Comparison of ENCODE assay signal across 8 mouse cellular contexts in the genomic region with DNA sequence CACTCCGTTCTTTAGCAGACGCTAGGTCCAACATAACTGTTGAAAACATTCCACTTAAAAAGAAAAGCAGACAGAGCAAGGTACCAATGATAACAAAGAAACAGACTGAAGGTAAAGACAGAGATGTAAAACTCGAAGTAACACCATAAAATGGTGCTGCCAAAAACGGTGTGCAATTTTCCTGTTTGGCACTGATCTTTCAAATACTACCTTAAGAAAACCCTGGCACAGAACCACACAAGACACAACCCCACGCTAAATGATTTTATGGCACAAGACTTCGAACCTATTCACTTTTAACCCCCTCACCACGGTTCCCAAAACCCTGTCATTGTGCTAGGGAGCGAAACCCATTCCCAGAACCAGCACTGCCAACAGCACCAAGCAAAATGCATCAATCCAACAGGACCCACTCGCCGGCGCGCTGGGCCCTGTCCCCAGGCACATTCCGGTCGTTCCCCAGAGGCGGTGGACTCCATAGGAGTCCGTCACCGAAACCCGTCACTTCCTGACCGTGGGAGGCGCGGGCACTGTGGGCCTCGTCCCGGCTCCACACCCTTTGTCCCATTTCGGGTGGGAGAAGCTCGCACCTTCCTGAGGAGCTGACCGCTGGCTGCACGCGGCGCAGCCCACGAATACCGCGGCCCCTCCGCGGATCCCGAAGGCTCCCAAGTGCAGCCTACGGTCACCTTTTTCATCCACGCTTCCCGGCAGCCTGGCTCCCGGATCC. TPM values are rescaled to one million over a fixed set of nuclear protein-coding genes. Genes with fewer than 3 reads are reported as not detected.
A peak's percentile ranks its signal among the peaks of the same experiment; 100 is the strongest.
DNase-seq lines count a peak whose midpoint lies in the region; ATAC-seq and TF ChIP-seq lines count a peak whose summit lies in the region.

No protein-coding gene starts in this region.

- H3K4me3 ChIP-seq in intestine, postnatal 0 days (ENCODE audit: low read depth, low read length), result peak overlapping the region; percentile 99

- H3K4me2 ChIP-seq in intestine, postnatal 0 days (replicated peaks; ENCODE audit: low read depth), result peak overlapping the region; percentile 98

- H3K36me3 ChIP-seq in intestine, postnatal 0 days (ENCODE audit: control insufficient read depth, insufficient read depth), result peaks cover 16% of the 10 kb centered on the region

- H3K4me1 ChIP-seq in intestine, postnatal 0 days (replicated peaks; ENCODE audit: control insufficient read depth, insufficient read depth, low read length), result 0 out of 2 replicates have a peak, but pooled peaks cover 2% of the 10 kb centered on the region

- intact Hi-C loops in gastrocnemius, postnatal 14 days (cut with DNase I; ENCODE audit: low total_unique reads), result no loop called here

- WGBS in intestine, postnatal 0 days, result under 1% methylated on average over 39 of the region's 39 CpGs

- no peaks in the 10 kb centered on the region for H3K9me3 ChIP-seq in intestine, postnatal 0 days (ENCODE audit: control insufficient read depth)

- TF ChIP-seq CTCF in intestine, postnatal 0 days (IDR thresholded peaks at IDR 0.05; ENCODE audit: low read depth), result no peak

- no peak for ATAC-seq in intestine, postnatal 0 days

- H3K9ac ChIP-seq in intestine, postnatal 0 days (ENCODE audit: low read depth, low read length), result peak overlapping the region; percentile 91

- H3K27me3 ChIP-seq in intestine, postnatal 0 days (replicated peaks; ENCODE audit: control insufficient read depth, insufficient read depth, low read length), result no peaks in the 10 kb centered on the region

- peak; percentile 48 for DNase-seq in urinary bladder, postnatal 14 days (ENCODE audit: low spot score)
- DNase-seq in urinary bladder, adult 2 months (ENCODE audit: low spot score), result no peak
- DNase-seq in embryo, embryonic 11 days, result peak; percentile 63
- peak; percentile 34 for DNase-seq in gastrocnemius, postnatal 14 days
- peak; percentile 62 for DNase-seq in liver
- peak; percentile 43 for DNase-seq in naive thymus-derived CD4-positive, alpha-beta T cell, adult 2 months (ENCODE audit: low read depth)
- peak; percentile 6 for DNase-seq in thymus, postnatal 0 days (ENCODE audit: low spot score)

- H3K27ac ChIP-seq in intestine, postnatal 0 days (ENCODE audit: low read depth, low read length), result peak overlapping the region; percentile 95

RNA-seq across cellular contexts. Expression of a gene that starts 0.6 kb away (rescaled TPM):
- 15.7 and 16.0 TPM in 2 replicates for polyA plus RNA-seq in urinary bladder, adult 2 months (2012; rRNA removed)
- 1 to 10 TPM; 7.1 to 7.3 TPM for total RNA-seq in gastrocnemius, postnatal 14 days (2021)
- 2.5 and 2.7 TPM in 2 replicates for polyA plus RNA-seq in intestine, postnatal 0 days (2015; fragmentation: Nextera tagmentation; extraction: Ambion mirVana)
- polyA plus RNA-seq in thymus, postnatal 0 days (2015; fragmentation: Nextera tagmentation; extraction: Ambion mirVana), result 4.7 and 5.4 TPM in 2 replicates

RNA-seq across cellular contexts. Expression of a gene that starts 0.9 kb away (rescaled TPM):
- 11.9 and 12.7 TPM in 2 replicates for polyA plus RNA-seq in urinary bladder, adult 2 months (2012; rRNA removed)
- 1 to 10 TPM; 2.9 to 4.1 TPM for total RNA-seq in gastrocnemius, postnatal 14 days (2021)
- 2.9 and 3.6 TPM in 2 replicates for polyA plus RNA-seq in intestine, postnatal 0 days (2015; fragmentation: Nextera tagmentation; extraction: Ambion mirVana)
- polyA plus RNA-seq in thymus, postnatal 0 days (2015; fragmentation: Nextera tagmentation; extraction: Ambion mirVana), result 10.6 and 11.7 TPM in 2 replicates

RNA-seq across cellular contexts. Expression of a gene that starts 54.5 kb away (rescaled TPM):
- polyA plus RNA-seq in urinary bladder, adult 2 months (2012; rRNA removed), result 17.8 and 22.6 TPM in 2 replicates
- total RNA-seq in gastrocnemius, postnatal 14 days (2021), result 10 to 100 TPM in 1 of 2 experiments, 1 to 10 TPM in 1; 8.2 to 13.3 TPM
- polyA plus RNA-seq in intestine, postnatal 0 days (2015; fragmentation: Nextera tagmentation; extraction: Ambion mirVana), result 35.7 and 36.0 TPM in 2 replicates
- 54.0 and 55.2 TPM in 2 replicates for polyA plus RNA-seq in thymus, postnatal 0 days (2015; fragmentation: Nextera tagmentation; extraction: Ambion mirVana)
